Mouse (Mus musculus): ENCODE data around the gene G6pdx. TPM values are rescaled to one million over a fixed set of nuclear protein-coding genes. Genes with fewer than 3 reads are reported as not detected.

Gene G6pdx
- polyA plus RNA-seq, 1 experiment from 2014 or later: 48.7 TPM

DNA sequence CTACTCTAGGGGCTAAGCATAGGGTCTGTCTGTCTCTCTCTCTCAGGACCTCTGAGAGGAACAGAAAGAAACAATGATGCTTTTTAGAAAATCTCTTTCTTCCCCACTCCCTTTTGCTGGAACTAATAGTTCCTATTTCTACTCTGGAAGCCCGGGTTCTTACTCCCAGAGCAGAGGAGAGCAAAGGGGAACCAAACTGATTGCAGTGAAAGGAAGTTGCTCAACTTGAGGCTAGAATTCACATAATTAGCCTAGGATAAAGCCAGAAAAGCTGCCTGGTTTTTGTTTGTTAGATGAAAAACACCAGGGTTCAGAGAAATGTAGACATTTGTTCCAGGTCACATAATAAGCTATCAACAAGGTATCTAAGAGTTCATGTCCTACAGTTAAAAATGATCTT lies 2.7 kb downstream of the G6pdx start:
- DNase-seq: no peak
- Histone ChIP-seq H3K9ac (no peak overlapping the region), H3K4me3 (ENCODE audit: low read depth, low read length) (no peak overlapping the region), H3K27ac (ENCODE audit: low read depth) (no peak overlapping the region), H3K36me3 (ENCODE audit: insufficient read depth) (no peaks in the 10 kb centered on the region), H3K4me2 (no peak overlapping the region), H3K27me3 (ENCODE audit: insufficient read depth, low read length) (no peaks in the 10 kb centered on the region), H3K9me3 (ENCODE audit: low read depth, low read length) (no peaks in the 10 kb centered on the region), H3K4me1 (ENCODE audit: insufficient read depth) (no peaks in the 10 kb centered on the region)
- WGBS: 42% methylated on average over 1 of the region's 1 CpGs
- ATAC-seq (ENCODE audit: insufficient read depth): no peak
- no peak for TF ChIP-seq CTCF (IDR thresholded peaks at IDR 0.05; ENCODE audit: low read depth)

DNA sequence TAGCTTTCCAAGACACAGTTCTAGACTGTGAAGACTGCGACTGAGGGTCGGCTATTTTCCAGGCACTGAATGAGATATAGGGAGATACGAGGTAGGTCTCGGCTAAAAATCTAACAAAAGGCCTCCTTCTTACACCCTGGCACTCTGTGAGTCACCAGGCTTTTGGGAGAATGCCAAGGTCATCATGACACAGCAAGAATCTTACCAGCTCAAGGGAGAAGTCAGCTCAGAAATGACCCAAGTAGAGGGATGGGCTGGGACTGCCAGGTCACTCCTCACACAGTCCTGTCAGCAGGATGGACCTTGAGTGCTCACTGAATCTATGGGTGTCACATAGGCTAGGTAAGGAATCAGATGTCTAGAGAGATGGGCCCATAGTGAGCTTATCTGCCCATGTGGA lies 3.8 kb downstream of the G6pdx start:
- Histone ChIP-seq H3K36me3 (ENCODE audit: insufficient read depth) (no peaks in the 10 kb centered on the region), H3K9ac (no peak overlapping the region), H3K9me3 (ENCODE audit: low read depth, low read length) (no peaks in the 10 kb centered on the region), H3K27me3 (ENCODE audit: insufficient read depth, low read length) (no peaks in the 10 kb centered on the region), H3K4me1 (ENCODE audit: insufficient read depth) (no peaks in the 10 kb centered on the region), H3K4me2 (no peak overlapping the region), H3K27ac (ENCODE audit: low read depth) (no peak overlapping the region), H3K4me3 (ENCODE audit: low read depth, low read length) (no peak overlapping the region)
- no peak for ATAC-seq (ENCODE audit: insufficient read depth)
- DNase-seq: peak; percentile 15
- WGBS: 75% methylated on average over 4 of the region's 4 CpGs
- TF ChIP-seq CTCF (IDR thresholded peaks at IDR 0.05; ENCODE audit: low read depth): no peak

DNA sequence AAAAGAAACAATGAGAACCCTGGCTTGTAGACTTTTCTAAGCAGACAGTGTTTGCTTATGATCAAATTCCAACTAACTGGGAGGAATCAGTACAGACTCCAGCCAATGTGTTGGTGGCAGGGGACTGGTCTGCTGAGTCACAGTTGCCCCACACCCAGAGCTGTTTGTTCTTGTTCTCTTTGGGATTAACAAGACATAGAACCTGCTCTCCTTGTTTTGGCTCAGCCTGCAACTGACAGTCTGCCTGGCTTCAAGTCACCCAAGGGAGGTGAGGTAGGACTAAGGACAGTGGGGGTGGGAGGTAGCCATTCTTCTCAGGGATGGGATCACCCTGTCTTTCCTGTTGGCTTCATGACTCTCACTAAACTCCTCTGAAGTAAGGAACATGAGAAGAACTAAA lies 4.6 kb downstream of the G6pdx start:
- H3K4me3 ChIP-seq (ENCODE audit: low read depth, low read length): no peak overlapping the region
- no peaks in the 10 kb centered on the region for H3K9me3 ChIP-seq (ENCODE audit: low read depth, low read length)
- no peak overlapping the region for H3K9ac ChIP-seq
- no peak for TF ChIP-seq CTCF (IDR thresholded peaks at IDR 0.05; ENCODE audit: low read depth)
- H3K36me3 ChIP-seq (ENCODE audit: insufficient read depth): no peaks in the 10 kb centered on the region
- DNase-seq (peak; percentile 5), ATAC-seq (ENCODE audit: insufficient read depth) (no peak)
- H3K4me1 ChIP-seq (ENCODE audit: insufficient read depth): no peaks in the 10 kb centered on the region
- no peaks in the 10 kb centered on the region for H3K27me3 ChIP-seq (ENCODE audit: insufficient read depth, low read length)
- no peak overlapping the region for H3K4me2 ChIP-seq
- no peak overlapping the region for H3K27ac ChIP-seq (ENCODE audit: low read depth)

DNA sequence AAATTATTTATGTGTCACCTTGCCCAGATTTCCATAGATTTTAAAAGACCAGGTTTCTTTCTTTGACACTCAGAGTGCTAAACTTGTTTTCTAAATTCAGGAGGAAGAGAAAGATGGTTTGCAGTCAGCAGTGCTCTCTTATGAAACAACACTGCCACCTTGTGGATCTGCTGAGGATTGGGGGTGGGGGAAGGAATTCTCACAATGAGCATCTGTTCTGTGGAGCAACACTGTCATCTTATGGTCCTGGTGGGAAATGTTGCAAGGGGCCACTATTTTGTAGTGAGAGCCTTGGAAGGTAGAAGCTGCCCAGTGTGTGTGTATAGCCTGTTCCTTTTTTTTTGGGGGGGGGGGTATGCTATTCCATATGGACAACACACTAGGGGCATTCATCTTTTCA lies 15.6 kb downstream of the G6pdx start:
- peak; percentile 81 for ATAC-seq (ENCODE audit: insufficient read depth)
- Histone ChIP-seq H3K27ac (ENCODE audit: low read depth) (no peak overlapping the region), H3K27me3 (ENCODE audit: insufficient read depth, low read length) (no peaks in the 10 kb centered on the region)

DNA sequence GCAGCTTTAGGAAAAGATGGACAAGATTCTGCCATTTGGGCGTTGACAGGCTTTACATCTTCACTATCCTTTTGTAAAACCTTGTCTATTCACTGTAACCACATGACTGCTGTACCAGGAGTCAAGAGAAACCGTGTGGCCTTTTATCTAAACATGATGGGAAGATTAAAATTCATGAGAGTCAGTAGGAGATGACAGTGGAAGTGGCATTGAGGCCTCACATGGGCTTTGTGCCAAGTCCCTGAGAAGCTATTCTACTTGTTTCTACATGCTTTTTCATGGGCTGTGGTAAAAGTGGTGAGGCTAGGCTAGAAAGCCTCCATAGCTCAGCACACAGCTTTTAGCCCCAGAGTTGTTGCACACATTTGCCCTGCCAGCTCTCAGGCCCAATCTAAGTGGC lies 20.7 kb downstream of the G6pdx start:
- no peak overlapping the region for H3K27ac ChIP-seq (ENCODE audit: low read depth)
- no peak overlapping the region for H3K4me3 ChIP-seq (ENCODE audit: low read depth, low read length)
- no peak for TF ChIP-seq CTCF (IDR thresholded peaks at IDR 0.05; ENCODE audit: low read depth)
- no peak overlapping the region for H3K4me2 ChIP-seq
- no peak overlapping the region for H3K9ac ChIP-seq
- 0 out of 2 replicates have a peak, but pooled peaks cover 2% of the 10 kb centered on the region for H3K36me3 ChIP-seq (ENCODE audit: insufficient read depth)
- no peak for ATAC-seq (ENCODE audit: insufficient read depth)
- H3K9me3 ChIP-seq (ENCODE audit: low read depth, low read length): no peaks in the 10 kb centered on the region
- H3K4me1 ChIP-seq (ENCODE audit: insufficient read depth): no peaks in the 10 kb centered on the region
- no peak for DNase-seq
- 48% methylated on average over 2 of the region's 2 CpGs for WGBS
- H3K27me3 ChIP-seq (ENCODE audit: insufficient read depth, low read length): no peaks in the 10 kb centered on the region

More for the DNA sequence above, 15.6 kb downstream of the G6pdx start:
- 0 out of 2 replicates have a peak, but pooled peaks cover 2% of the 10 kb centered on the region for H3K36me3 ChIP-seq (ENCODE audit: insufficient read depth)
- no peaks in the 10 kb centered on the region for H3K9me3 ChIP-seq (ENCODE audit: low read depth, low read length)
- peak; percentile 83 for DNase-seq
- H3K9ac ChIP-seq: no peak overlapping the region
- no peak overlapping the region for H3K4me3 ChIP-seq (ENCODE audit: low read depth, low read length)
- no peak overlapping the region for H3K4me2 ChIP-seq
- no peaks in the 10 kb centered on the region for H3K4me1 ChIP-seq (ENCODE audit: insufficient read depth)
- peak; percentile 93 for TF ChIP-seq CTCF (IDR thresholded peaks at IDR 0.05; ENCODE audit: low read depth)

DNA sequence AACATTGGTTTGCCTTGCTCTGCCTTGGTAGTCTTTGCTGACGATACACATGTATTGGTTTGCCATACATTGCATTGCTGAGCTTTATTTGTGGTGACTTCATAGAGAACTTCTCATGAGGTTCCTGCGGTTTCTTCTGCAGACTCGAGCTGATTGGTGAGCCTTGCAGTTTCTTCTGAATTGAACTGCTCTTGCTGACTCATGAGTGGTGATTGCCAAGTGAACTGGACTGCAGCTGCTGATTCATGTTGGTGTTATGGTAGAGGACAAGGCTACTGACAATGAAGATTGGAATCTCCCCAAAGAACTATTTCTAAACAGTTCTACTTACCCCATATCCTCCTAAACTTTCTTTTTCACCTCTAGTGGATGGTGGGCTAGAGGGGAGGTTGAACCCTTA lies 28.9 kb downstream of the G6pdx start:
- WGBS: 84% methylated on average over 3 of the region's 3 CpGs
- H3K4me1 ChIP-seq (ENCODE audit: insufficient read depth): no peaks in the 10 kb centered on the region
- no peak overlapping the region for H3K9ac ChIP-seq
- H3K4me3 ChIP-seq (ENCODE audit: low read depth, low read length): no peak overlapping the region
- no peaks in the 10 kb centered on the region for H3K27me3 ChIP-seq (ENCODE audit: insufficient read depth, low read length)
- H3K36me3 ChIP-seq (ENCODE audit: insufficient read depth): no peaks in the 10 kb centered on the region
- H3K4me2 ChIP-seq: no peak overlapping the region
- ATAC-seq (ENCODE audit: insufficient read depth) (no peak), DNase-seq (no peak)
- no peak overlapping the region for H3K27ac ChIP-seq (ENCODE audit: low read depth)
- no peaks in the 10 kb centered on the region for H3K9me3 ChIP-seq (ENCODE audit: low read depth, low read length)
- TF ChIP-seq CTCF (IDR thresholded peaks at IDR 0.05; ENCODE audit: low read depth): no peak

DNA sequence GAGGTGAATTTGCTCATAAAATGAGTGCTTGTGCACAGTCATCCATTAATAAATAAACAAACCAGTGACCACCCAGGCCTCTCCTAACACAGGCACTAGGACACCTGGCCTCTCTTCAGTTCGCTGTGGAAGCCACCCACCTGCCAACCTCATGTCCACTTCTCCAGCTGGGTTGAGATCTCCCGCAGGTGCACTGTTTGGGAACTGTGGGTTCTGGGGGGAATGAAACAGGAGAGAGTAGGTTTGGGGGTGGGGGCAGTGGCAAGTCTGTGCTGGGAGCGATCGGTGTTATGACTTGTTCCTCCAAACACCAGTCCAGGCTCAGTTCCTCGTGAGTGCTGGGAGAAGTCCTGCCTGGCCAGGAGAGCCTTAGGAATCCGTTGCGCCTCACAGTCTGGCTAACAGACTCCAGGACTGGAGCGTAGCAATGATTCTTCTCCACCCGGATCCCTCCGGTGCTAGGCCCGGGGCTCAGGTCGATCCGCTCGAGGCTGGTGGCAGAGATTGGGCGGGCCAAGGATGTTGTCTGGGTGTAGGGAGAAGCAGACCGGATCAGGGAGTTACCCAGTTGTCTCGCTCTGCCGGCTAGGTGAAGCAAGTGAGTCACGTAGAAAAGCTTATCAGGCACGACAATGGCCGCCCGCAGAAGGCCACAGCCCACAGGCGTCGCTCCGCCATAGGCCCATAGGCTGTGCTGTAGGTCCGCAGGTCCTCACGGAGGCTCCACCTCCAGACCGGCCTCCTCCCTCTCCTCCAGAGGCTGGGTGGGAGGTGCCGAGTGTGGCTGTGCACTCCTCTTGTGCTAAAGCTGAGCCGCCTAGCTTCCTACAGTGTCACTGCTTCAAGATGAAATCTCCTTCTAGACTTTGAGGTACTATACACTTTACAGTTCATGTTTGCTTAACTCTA lies 36.2 kb downstream of the G6pdx start, which contains the start of the genes Fam3a and Ikbkg:
TSS of gene Fam3a (minus strand) at position 738 of the 909 bp plus-strand sequence.
TSS of gene Ikbkg (plus strand) at position 756 of the 909 bp plus-strand sequence.
- TF ChIP-seq CTCF (IDR thresholded peaks at IDR 0.05; ENCODE audit: low read depth): peak; percentile 64
- H3K9me3 ChIP-seq (ENCODE audit: low read depth, low read length): no peaks in the 10 kb centered on the region
- peak within 1 kb of the TSS; percentile 67 for H3K4me2 ChIP-seq
- H3K9ac ChIP-seq: peak within 1 kb of the TSS; percentile 77
- ATAC-seq (ENCODE audit: insufficient read depth) (peak; percentile 100), DNase-seq (peak; percentile 91)
- no peaks in the 10 kb centered on the region for H3K4me1 ChIP-seq (ENCODE audit: insufficient read depth)
- 12% methylated on average over 27 of the region's 30 CpGs for WGBS
- no peaks in the 10 kb centered on the region for H3K27me3 ChIP-seq (ENCODE audit: insufficient read depth, low read length)
- H3K27ac ChIP-seq (ENCODE audit: low read depth): peak within 1 kb of the TSS; percentile 88
- H3K36me3 ChIP-seq (ENCODE audit: insufficient read depth): no peaks in the 10 kb centered on the region
- peak within 1 kb of the TSS; percentile 51 for H3K4me3 ChIP-seq (ENCODE audit: low read depth, low read length)

Measured in lung, embryonic 14.5 days (tissue).